Mouse (Mus musculus): Measurements from ENCODE around the gene Sult1a1. TPM values are rescaled to one million over a fixed set of nuclear protein-coding genes. Genes with fewer than 3 reads are reported as not detected.
A peak's percentile ranks its signal among the peaks of the same experiment; 100 is the strongest.

Sult1a1 gene
- 57.1 and 58.4 TPM in 2 replicates for polyA plus RNA-seq (2015; fragmentation: Nextera tagmentation; extraction: Ambion mirVana)

DNA sequence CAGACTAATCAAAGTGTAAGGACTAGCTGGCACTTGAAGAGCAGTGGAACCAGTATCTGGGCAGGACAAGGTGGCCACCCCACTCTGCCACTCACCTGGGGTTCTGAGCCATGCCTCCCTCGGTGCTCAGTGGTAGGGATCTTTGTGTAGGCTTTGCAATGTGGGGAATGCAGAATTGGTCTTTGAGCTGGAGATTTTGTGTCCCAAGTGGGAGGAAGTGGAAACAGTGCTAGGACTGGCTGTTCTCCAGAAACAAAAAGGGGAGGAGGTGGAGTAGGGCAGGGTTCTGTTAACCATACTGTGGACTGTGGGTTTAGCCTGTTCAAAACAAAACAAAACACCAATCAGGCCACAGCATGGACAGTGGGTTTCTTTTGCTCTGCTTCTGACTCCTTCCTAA, at the start of gene Sult1a1:
Gene Sult1a1 (minus strand): TSS at position 226 of the 400 bp plus-strand sequence.
- peak within 1 kb of the TSS; percentile 6; the same call in 1 of the 2 replicates for H3K4me3 ChIP-seq (ENCODE audit: low read depth, low read length)
- H3K9me3 ChIP-seq (ENCODE audit: low read length): no peaks in the 10 kb centered on the region
- DNase-seq (ENCODE audit: low spot score) (peak; percentile 95), ATAC-seq (peak; percentile 93)
- peak; percentile 22 for TF ChIP-seq CTCF (IDR thresholded peaks at IDR 0.05)
- TF ChIP-seq EP300 (IDR thresholded peaks at IDR 0.05): peak; percentile 95
- H3K4me2 ChIP-seq (replicated peaks; ENCODE audit: low read depth, low read length): peak within 1 kb of the TSS; percentile 36
- H3K27ac ChIP-seq (ENCODE audit: low read length): peak within 1 kb of the TSS; percentile 84
- WGBS: 13% methylated on average over 1 of the region's 1 CpGs
- H3K9ac ChIP-seq (replicated peaks; ENCODE audit: low read depth): peak within 1 kb of the TSS; percentile 5; the same call in 1 of the 2 replicates
- no peaks in the 10 kb centered on the region for H3K27me3 ChIP-seq (replicated peaks; ENCODE audit: insufficient read depth, low read length)
- H3K4me1 ChIP-seq (ENCODE audit: insufficient read depth, low read depth, low read length): peaks cover 20% of the 10 kb centered on the region; the same call in 1 of the 2 replicates
- peaks cover 6% of the 10 kb centered on the region; the same call in 1 of the 2 replicates for H3K36me3 ChIP-seq (ENCODE audit: insufficient read depth, low read length)

DNA sequence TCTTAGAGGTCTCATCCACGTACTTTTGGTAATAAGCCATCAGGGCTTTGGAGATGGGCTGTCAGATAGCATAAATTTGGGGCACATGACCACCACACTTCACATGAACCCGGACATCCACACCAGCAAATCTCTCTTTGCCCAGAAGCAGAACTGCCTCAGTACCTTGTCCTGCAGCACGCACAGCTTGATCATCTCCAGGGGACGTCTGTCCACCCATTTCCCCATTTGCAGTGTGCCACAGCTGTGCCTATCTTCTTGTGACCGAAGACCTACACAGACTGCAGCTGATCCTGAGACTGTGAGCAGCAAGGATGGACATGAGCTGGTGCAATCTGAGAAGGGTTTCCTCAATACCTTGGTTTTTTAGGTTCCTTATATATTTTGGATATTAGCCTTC, 49.4 kb upstream of the Sult1a1 start:
- Histone ChIP-seq H3K27me3 (replicated peaks; ENCODE audit: insufficient read depth, low read length) (no peaks in the 10 kb centered on the region), H3K36me3 (ENCODE audit: insufficient read depth, low read length) (no peaks in the 10 kb centered on the region), H3K4me2 (replicated peaks; ENCODE audit: low read depth, low read length) (no peak overlapping the region), H3K9ac (replicated peaks; ENCODE audit: low read depth) (no peak overlapping the region), H3K9me3 (ENCODE audit: low read length) (no peaks in the 10 kb centered on the region), H3K4me3 (ENCODE audit: low read depth, low read length) (no peak overlapping the region), H3K4me1 (ENCODE audit: insufficient read depth, low read depth, low read length) (no peaks in the 10 kb centered on the region), H3K27ac (ENCODE audit: low read length) (no peak overlapping the region)
- TF ChIP-seq CTCF (IDR thresholded peaks at IDR 0.05) (no peak), EP300 (IDR thresholded peaks at IDR 0.05) (no peak)
- WGBS: 66% methylated on average over 5 of the region's 5 CpGs
- no peak for ATAC-seq
- no peak for DNase-seq (ENCODE audit: low spot score)

DNA sequence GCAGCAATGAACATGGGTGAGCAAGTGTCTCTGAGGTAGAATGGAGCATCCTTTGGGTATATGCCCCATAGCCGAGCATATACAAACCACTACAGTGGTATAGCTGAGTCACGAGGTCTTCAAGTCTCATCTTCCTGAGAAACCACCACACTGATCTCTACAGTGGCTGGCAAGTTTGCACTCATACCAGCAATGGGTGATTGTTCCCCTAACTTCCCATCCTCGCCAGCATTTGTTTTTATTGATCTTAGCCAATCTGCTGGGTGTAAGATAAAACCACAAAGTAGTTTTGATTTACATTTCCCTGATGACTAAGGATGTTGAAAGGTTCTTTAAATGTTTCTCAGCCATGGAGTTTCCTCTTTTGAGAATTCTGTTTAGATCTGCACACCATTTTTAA, 48.8 kb upstream of the Sult1a1 start:
- no peaks in the 10 kb centered on the region for H3K4me1 ChIP-seq (ENCODE audit: insufficient read depth, low read depth, low read length)
- H3K27ac ChIP-seq (ENCODE audit: low read length): no peak overlapping the region
- H3K27me3 ChIP-seq (replicated peaks; ENCODE audit: insufficient read depth, low read length): no peaks in the 10 kb centered on the region
- DNase-seq (ENCODE audit: low spot score) (no peak), ATAC-seq (no peak)
- H3K4me3 ChIP-seq (ENCODE audit: low read depth, low read length): no peak overlapping the region
- TF ChIP-seq CTCF (IDR thresholded peaks at IDR 0.05) (no peak), EP300 (IDR thresholded peaks at IDR 0.05) (no peak)
- no peak overlapping the region for H3K9ac ChIP-seq (replicated peaks; ENCODE audit: low read depth)
- no peaks in the 10 kb centered on the region for H3K36me3 ChIP-seq (ENCODE audit: insufficient read depth, low read length)
- H3K4me2 ChIP-seq (replicated peaks; ENCODE audit: low read depth, low read length): no peak overlapping the region
- 58% methylated on average over 3 of the region's 3 CpGs for WGBS
- H3K9me3 ChIP-seq (ENCODE audit: low read length): no peaks in the 10 kb centered on the region

DNA sequence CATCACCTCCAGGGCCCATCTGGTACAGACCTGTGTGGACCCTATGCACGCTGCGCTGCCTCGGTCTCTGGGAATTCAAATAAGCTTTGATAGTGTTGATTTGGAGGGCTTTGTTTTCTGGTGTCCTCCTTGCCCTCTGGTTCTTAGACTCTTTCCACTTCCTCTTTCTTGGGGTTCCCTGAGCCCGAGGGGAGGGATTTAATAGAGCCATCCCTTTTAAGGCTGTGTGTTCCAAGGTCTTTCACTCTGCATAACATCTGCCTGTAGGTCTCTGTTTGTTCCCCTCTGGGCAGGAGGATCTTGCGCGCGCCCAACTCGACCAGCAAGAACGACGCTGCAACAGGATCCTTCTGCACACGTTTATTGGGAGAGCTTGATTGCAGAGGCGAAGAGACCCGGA, 45.4 kb upstream of the Sult1a1 start:
- Histone ChIP-seq H3K27me3 (replicated peaks; ENCODE audit: insufficient read depth, low read length) (no peaks in the 10 kb centered on the region), H3K4me3 (ENCODE audit: low read depth, low read length) (no peak overlapping the region), H3K9ac (replicated peaks; ENCODE audit: low read depth) (no peak overlapping the region), H3K4me1 (ENCODE audit: insufficient read depth, low read depth, low read length) (no peaks in the 10 kb centered on the region), H3K36me3 (ENCODE audit: insufficient read depth, low read length) (no peaks in the 10 kb centered on the region), H3K27ac (ENCODE audit: low read length) (no peak overlapping the region), H3K4me2 (replicated peaks; ENCODE audit: low read depth, low read length) (no peak overlapping the region), H3K9me3 (ENCODE audit: low read length) (no peaks in the 10 kb centered on the region)
- DNase-seq (ENCODE audit: low spot score) (no peak), ATAC-seq (no peak)
- 89% methylated on average over 13 of the region's 13 CpGs for WGBS
- TF ChIP-seq EP300 (IDR thresholded peaks at IDR 0.05): no peak

DNA sequence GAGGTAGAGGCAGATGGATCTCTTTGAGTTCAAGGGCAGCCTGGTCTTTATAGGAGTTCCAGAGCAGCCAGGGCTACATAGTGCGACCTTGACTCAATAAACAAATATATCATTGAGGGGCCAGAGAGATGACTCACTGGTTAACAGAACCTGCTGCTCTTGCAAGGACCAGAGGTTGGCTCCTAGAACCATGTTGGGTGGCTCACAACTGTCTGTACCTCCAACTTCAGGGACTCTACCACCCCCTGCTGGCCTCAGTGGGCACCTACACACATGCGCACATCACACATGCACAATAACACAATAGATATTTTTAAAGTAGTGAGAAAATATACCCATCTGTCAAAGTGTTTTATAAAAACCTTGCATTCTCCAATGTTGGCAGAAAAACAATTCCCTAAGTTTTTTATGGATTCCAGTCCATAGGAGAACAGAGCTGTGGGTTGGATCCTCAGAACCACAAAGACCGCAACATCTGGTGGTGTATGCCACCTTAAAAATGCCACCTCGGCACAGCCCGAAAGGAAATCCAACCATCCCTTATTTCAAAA, 42.6 kb upstream of the Sult1a1 start:
- no peak overlapping the region for H3K27ac ChIP-seq (ENCODE audit: low read length)
- H3K4me3 ChIP-seq (ENCODE audit: low read depth, low read length): no peak overlapping the region
- DNase-seq (ENCODE audit: low spot score) (no peak), ATAC-seq (no peak)
- TF ChIP-seq EP300 (IDR thresholded peaks at IDR 0.05) (no peak), CTCF (IDR thresholded peaks at IDR 0.05) (peak; percentile 18; the same call in 1 of the 2 replicates)
- H3K27me3 ChIP-seq (replicated peaks; ENCODE audit: insufficient read depth, low read length): no peaks in the 10 kb centered on the region
- no peaks in the 10 kb centered on the region for H3K4me1 ChIP-seq (ENCODE audit: insufficient read depth, low read depth, low read length)
- H3K36me3 ChIP-seq (ENCODE audit: insufficient read depth, low read length): no peaks in the 10 kb centered on the region
- 85% methylated on average over 5 of the region's 5 CpGs for WGBS
- H3K9ac ChIP-seq (replicated peaks; ENCODE audit: low read depth): no peak overlapping the region
- no peaks in the 10 kb centered on the region for H3K9me3 ChIP-seq (ENCODE audit: low read length)
- H3K4me2 ChIP-seq (replicated peaks; ENCODE audit: low read depth, low read length): no peak overlapping the region

DNA sequence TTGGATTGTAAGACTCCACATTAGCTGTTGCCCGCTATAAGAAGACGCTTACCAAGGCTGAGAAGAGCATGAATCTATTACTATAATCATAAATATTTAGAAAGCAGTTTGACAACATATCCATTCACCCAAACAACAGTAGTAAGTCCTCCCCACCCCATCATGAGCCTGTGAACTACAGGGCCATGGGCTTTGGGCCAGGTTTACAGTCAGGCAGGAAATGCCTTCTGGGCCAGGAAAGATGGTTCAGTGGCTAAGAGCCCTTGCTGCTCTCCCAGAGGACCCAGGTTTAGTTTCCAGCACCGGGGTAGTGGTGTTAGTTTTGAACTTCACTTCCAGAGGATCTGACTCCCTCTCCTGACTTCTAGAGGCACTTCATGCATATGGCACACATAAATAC, 41.3 kb upstream of the Sult1a1 start:
- Histone ChIP-seq H3K36me3 (ENCODE audit: insufficient read depth, low read length) (no peaks in the 10 kb centered on the region), H3K27ac (ENCODE audit: low read length) (no peak overlapping the region), H3K4me2 (replicated peaks; ENCODE audit: low read depth, low read length) (no peak overlapping the region), H3K27me3 (replicated peaks; ENCODE audit: insufficient read depth, low read length) (no peaks in the 10 kb centered on the region), H3K4me3 (ENCODE audit: low read depth, low read length) (no peak overlapping the region), H3K9ac (replicated peaks; ENCODE audit: low read depth) (no peak overlapping the region), H3K9me3 (ENCODE audit: low read length) (no peaks in the 10 kb centered on the region), H3K4me1 (ENCODE audit: insufficient read depth, low read depth, low read length) (no peaks in the 10 kb centered on the region)
- TF ChIP-seq CTCF (IDR thresholded peaks at IDR 0.05) (no peak), EP300 (IDR thresholded peaks at IDR 0.05) (no peak)
- no peak for DNase-seq (ENCODE audit: low spot score)
- no peak for ATAC-seq
- WGBS: 58% methylated on average over 3 of the region's 3 CpGs

DNA sequence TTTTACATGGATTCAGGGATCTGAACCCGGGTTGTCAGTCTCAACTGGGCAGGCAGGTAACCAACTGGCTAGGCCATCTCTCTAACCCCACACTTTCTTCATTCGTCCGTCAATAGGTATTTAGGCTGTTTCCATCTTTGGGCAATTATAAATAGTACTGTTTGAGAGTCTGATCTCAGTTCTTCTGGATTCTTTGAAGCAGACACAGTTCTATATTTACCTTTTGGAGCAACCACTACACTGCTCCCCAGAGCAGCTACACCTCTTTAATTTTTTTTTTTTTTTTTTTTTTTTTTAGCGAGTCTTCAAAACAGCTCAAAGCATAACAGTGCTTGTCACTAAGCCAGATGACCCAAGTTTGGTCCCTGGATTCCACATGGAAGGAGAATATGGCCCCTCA, 39.4 kb upstream of the Sult1a1 start:
- WGBS: 76% methylated on average over 4 of the region's 4 CpGs
- Histone ChIP-seq H3K4me3 (ENCODE audit: low read depth, low read length) (no peak overlapping the region), H3K9me3 (ENCODE audit: low read length) (no peaks in the 10 kb centered on the region), H3K9ac (replicated peaks; ENCODE audit: low read depth) (no peak overlapping the region), H3K4me1 (ENCODE audit: insufficient read depth, low read depth, low read length) (no peaks in the 10 kb centered on the region), H3K27me3 (replicated peaks; ENCODE audit: insufficient read depth, low read length) (no peaks in the 10 kb centered on the region), H3K36me3 (ENCODE audit: insufficient read depth, low read length) (no peaks in the 10 kb centered on the region), H3K4me2 (replicated peaks; ENCODE audit: low read depth, low read length) (no peak overlapping the region), H3K27ac (ENCODE audit: low read length) (no peak overlapping the region)
- ATAC-seq (no peak), DNase-seq (ENCODE audit: low spot score) (no peak)
- TF ChIP-seq CTCF (IDR thresholded peaks at IDR 0.05) (no peak), EP300 (IDR thresholded peaks at IDR 0.05) (no peak)

Data from lung, postnatal 0 days (tissue).